Mouse (Mus musculus) limb, embryonic 12.5 days (tissue): ENCODE data around the gene Gpr135. TPM values are rescaled to one million over a fixed set of nuclear protein-coding genes. Genes with fewer than 3 reads are reported as not detected.
"Not testable (repeated sequence)": the region's sequence is repeated elsewhere in the genome, so short reads cannot be mapped to it uniquely, and the experiment has no call there.

ENCODE experiments used
- ATAC-seq: fragments of 200-750 bp; cut with Nextera tagmentation; 2 replicates; pipeline ENCODE4 v1.8.0; 2017; ENCODE audit warnings: low read depth, moderate TSS enrichment; ENCODE audit not compliant: insufficient number of reproducible peaks, insufficient read depth, low FRiP score, low TSS enrichment
- H3K27ac ChIP-seq: fragments of 300-500 bp; sonication (generic); 2 replicates; pipeline ENCODE4 v1.5.1; 2016; ENCODE audit warnings: mild to moderate bottlenecking, moderate library complexity
- H3K27me3 ChIP-seq: fragments of 300-500 bp; sonication (generic); 2 replicates; pipeline ENCODE4 v1.6.1; 2016; ENCODE audit warnings: mild to moderate bottlenecking, moderate library complexity
- H3K36me3 ChIP-seq: fragments of 300-500 bp; sonication (generic); 2 replicates; pipeline ENCODE4 v1.6.1; 2016; ENCODE audit warnings: mild to moderate bottlenecking, moderate library complexity
- H3K4me1 ChIP-seq: fragments of 300-500 bp; sonication (generic); replicated peaks from 2 replicates; pipeline ENCODE4 v1.6.1; 2016
- H3K4me2 ChIP-seq: fragments of 300-500 bp; sonication (generic); 2 replicates; pipeline ENCODE4 v1.6.1; 2016; ENCODE audit warnings: mild to moderate bottlenecking, moderate library complexity
- H3K4me3 ChIP-seq: fragments of 300-500 bp; sonication (generic); replicated peaks from 2 replicates; pipeline ENCODE4 v1.5.1; 2016; ENCODE audit warnings: mild to moderate bottlenecking
- H3K9ac ChIP-seq: fragments of 300-500 bp; sonication (generic); replicated peaks from 2 replicates; pipeline ENCODE4 v1.6.1; 2016; ENCODE audit warnings: mild to moderate bottlenecking, moderate library complexity
- H3K9me3 ChIP-seq: fragments of 300-500 bp; sonication (generic); 2 replicates; pipeline ENCODE4 v1.6.1; 2016; ENCODE audit warnings: mild to moderate bottlenecking, moderate library complexity
- WGBS: fragments of 180-500 bp; shearing (Covaris S2); methylation state at CpG from one replicate; pipeline ENCODE4 v1.1.7; 2016; 5-methylcytosine and 5-hydroxymethylcytosine counted together
- polyA plus RNA-seq: library from polyadenylated mRNA; unstranded; fragments of >200 nt; fragmentation: Nextera tagmentation; extraction: Ambion mirVana; gene quantifications from 2 replicates; pipeline ENCODE4 v1.2.1, GENCODE M21; 2016

Gene Gpr135
- polyA plus RNA-seq, 1 experiment from 2014 or later: 0.80 TPM

GRCm38 (mm10) chr12:72052571-72052970 is 18.4 kb downstream of the Gpr135 start:
- H3K9me3 ChIP-seq: no peaks in the 10 kb centered on the region
- 75% methylated on average over 6 of the region's 6 CpGs for WGBS
- H3K27me3 ChIP-seq: no peaks in the 10 kb centered on the region; the same call in 1 of the 2 replicates
- H3K36me3 ChIP-seq: no peaks in the 10 kb centered on the region
- no peak for ATAC-seq
- H3K4me3 ChIP-seq: no peak overlapping the region
- no peak overlapping the region for H3K27ac ChIP-seq
- no peak overlapping the region for H3K4me2 ChIP-seq
- H3K9ac ChIP-seq: no peak overlapping the region
- H3K4me1 ChIP-seq: no peaks in the 10 kb centered on the region

- H3K27me3 ChIP-seq: no peaks in the 10 kb centered on the region; the same call in 1 of the 2 replicates
- H3K4me2 ChIP-seq: no peak overlapping the region
- no peak overlapping the region for H3K4me3 ChIP-seq
- H3K9me3 ChIP-seq: no peaks in the 10 kb centered on the region
- H3K9ac ChIP-seq: no peak overlapping the region
- no peak for ATAC-seq
- H3K36me3 ChIP-seq: no peaks in the 10 kb centered on the region
- H3K27ac ChIP-seq: no peak overlapping the region
- 0 out of 2 replicates have a peak, but pooled peaks cover 2% of the 10 kb centered on the region for H3K4me1 ChIP-seq
- WGBS: 87% methylated on average over 4 of the region's 4 CpGs
These were observed 20.1 kb downstream of the Gpr135 start for GRCm38 (mm10) chr12:72050821-72051220.

GRCm38 (mm10) chr12:72050156-72050555 is 20.8 kb downstream of the Gpr135 start:
- H3K36me3 ChIP-seq, H3K9me3 ChIP-seq, H3K4me1 ChIP-seq, H3K4me3 ChIP-seq, H3K27ac ChIP-seq, H3K27me3 ChIP-seq, ATAC-seq, H3K4me2 ChIP-seq, H3K9ac ChIP-seq: not testable (repeated sequence)
- WGBS: 93% methylated on average over 5 of the region's 5 CpGs

- Histone ChIP-seq H3K4me3 (no peak overlapping the region), H3K4me1 (0 out of 2 replicates have a peak, but pooled peaks cover 2% of the 10 kb centered on the region), H3K9me3 (no peaks in the 10 kb centered on the region), H3K36me3 (no peaks in the 10 kb centered on the region), H3K27ac (no peak overlapping the region), H3K9ac (no peak overlapping the region), H3K27me3 (no peaks in the 10 kb centered on the region), H3K4me2 (no peak overlapping the region)
- no peak for ATAC-seq
- 8% methylated on average over 2 of the region's 2 CpGs for WGBS
These were observed 23.4 kb downstream of the Gpr135 start for GRCm38 (mm10) chr12:72047513-72047912.

- Histone ChIP-seq H3K36me3 (no peaks in the 10 kb centered on the region), H3K9me3 (peaks cover 5% of the 10 kb centered on the region; the same call in 1 of the 2 replicates), H3K4me1 (0 out of 2 replicates have a peak, but pooled peaks cover 2% of the 10 kb centered on the region), H3K27me3 (no peaks in the 10 kb centered on the region), H3K27ac (no peak overlapping the region), H3K4me2 (no peak overlapping the region), H3K4me3 (no peak overlapping the region), H3K9ac (no peak overlapping the region)
- no peak for ATAC-seq
- WGBS: 90% methylated on average over 3 of the region's 3 CpGs
These were observed 29.7 kb downstream of the Gpr135 start for GRCm38 (mm10) chr12:72041238-72041637.

- Histone ChIP-seq H3K4me1 (0 out of 2 replicates have a peak, but pooled peaks cover 4% of the 10 kb centered on the region), H3K27ac (no peak overlapping the region), H3K4me3 (no peak overlapping the region), H3K9ac (no peak overlapping the region), H3K36me3 (no peaks in the 10 kb centered on the region), H3K4me2 (no peak overlapping the region), H3K27me3 (no peaks in the 10 kb centered on the region), H3K9me3 (peaks cover 5% of the 10 kb centered on the region; the same call in 1 of the 2 replicates)
- 86% methylated on average over 8 of the region's 8 CpGs for WGBS
- no peak for ATAC-seq
These were observed 31.4 kb downstream of the Gpr135 start for GRCm38 (mm10) chr12:72039501-72039900.

GRCm38 (mm10) chr12:72038866-72039265 is 32.1 kb downstream of the Gpr135 start:
- Histone ChIP-seq H3K9me3 (peaks cover 5% of the 10 kb centered on the region; the same call in 1 of the 2 replicates), H3K4me3 (no peak overlapping the region), H3K27me3 (no peaks in the 10 kb centered on the region), H3K4me1 (0 out of 2 replicates have a peak, but pooled peaks cover 4% of the 10 kb centered on the region), H3K9ac (no peak overlapping the region), H3K27ac (no peak overlapping the region), H3K36me3 (no peaks in the 10 kb centered on the region), H3K4me2 (no peak overlapping the region)
- ATAC-seq: no peak
- 77% methylated on average over 2 of the region's 2 CpGs for WGBS

GRCm38 (mm10) chr12:72037049-72037448 is 33.9 kb downstream of the Gpr135 start:
- Histone ChIP-seq H3K9me3 (peaks cover 5% of the 10 kb centered on the region; the same call in 1 of the 2 replicates), H3K27me3 (no peaks in the 10 kb centered on the region), H3K4me3 (no peak overlapping the region), H3K4me2 (no peak overlapping the region), H3K36me3 (no peaks in the 10 kb centered on the region), H3K27ac (no peak overlapping the region), H3K9ac (no peak overlapping the region), H3K4me1 (0 out of 2 replicates have a peak, but pooled peaks cover 4% of the 10 kb centered on the region)
- WGBS: 78% methylated on average over 6 of the region's 6 CpGs
- ATAC-seq: no peak

GRCm38 (mm10) chr12:72036097-72036661 is 34.7 kb downstream of the Gpr135 start:
- H3K9me3 ChIP-seq: peaks cover 5% of the 10 kb centered on the region; the same call in 1 of the 2 replicates
- no peak overlapping the region for H3K9ac ChIP-seq
- WGBS: 70% methylated on average over 9 of the region's 9 CpGs
- H3K27ac ChIP-seq: no peak overlapping the region
- ATAC-seq: no peak
- H3K4me2 ChIP-seq: no peak overlapping the region
- H3K4me1 ChIP-seq: 0 out of 2 replicates have a peak, but pooled peaks cover 4% of the 10 kb centered on the region
- no peak overlapping the region for H3K4me3 ChIP-seq
- no peaks in the 10 kb centered on the region for H3K36me3 ChIP-seq
- H3K27me3 ChIP-seq: no peaks in the 10 kb centered on the region

GRCm38 (mm10) chr12:72031794-72032193 is 39.1 kb downstream of the Gpr135 start:
- Histone ChIP-seq H3K4me2 (no peak overlapping the region), H3K9ac (no peak overlapping the region), H3K36me3 (no peaks in the 10 kb centered on the region), H3K4me3 (no peak overlapping the region), H3K27ac (no peak overlapping the region), H3K9me3 (no peaks in the 10 kb centered on the region), H3K27me3 (no peaks in the 10 kb centered on the region), H3K4me1 (0 out of 2 replicates have a peak, but pooled peaks cover 4% of the 10 kb centered on the region)
- 89% methylated on average over 6 of the region's 6 CpGs for WGBS
- ATAC-seq: no peak

- H3K36me3 ChIP-seq: no peaks in the 10 kb centered on the region
- H3K27me3 ChIP-seq: no peaks in the 10 kb centered on the region
- no peak overlapping the region for H3K9ac ChIP-seq
- no peak overlapping the region for H3K4me3 ChIP-seq
- no peaks in the 10 kb centered on the region for H3K9me3 ChIP-seq
- ATAC-seq: no peak
- no peak overlapping the region for H3K4me2 ChIP-seq
- WGBS: 83% methylated on average over 5 of the region's 5 CpGs
- H3K27ac ChIP-seq: no peak overlapping the region
- H3K4me1 ChIP-seq: 0 out of 2 replicates have a peak, but pooled peaks cover under 1% of the 10 kb centered on the region
These were observed 39.8 kb downstream of the Gpr135 start for GRCm38 (mm10) chr12:72031171-72031570.
